Mouse (Mus musculus) brown adipose tissue, adult 24 weeks (tissue): ENCODE measurements around the gene Cacng7. TPM values are rescaled to one million over a fixed set of nuclear protein-coding genes. Genes with fewer than 3 reads are reported as not detected.

Experiments used
- H3K27ac ChIP-seq: fragments of 200-500 bp; replicated peaks from 2 replicates; pipeline ENCODE4 v1.5.1; 2012; ENCODE audit warnings: low read depth, mild to moderate bottlenecking, low read length
- H3K4me1 ChIP-seq: fragments of 200-500 bp; 2 replicates; pipeline ENCODE4 v1.6.1; 2012; ENCODE audit warnings: low read length, mixed read lengths; ENCODE audit not compliant: control insufficient read depth, insufficient read depth, insufficient read length
- H3K4me3 ChIP-seq: fragments of 200-500 bp; 2 replicates; pipeline ENCODE4 v1.5.1; 2012; ENCODE audit warnings: low read depth, mild to moderate bottlenecking, low read length, moderate library complexity; ENCODE audit not compliant: insufficient read depth
- polyA plus RNA-seq: library from polyadenylated mRNA; stranded (reverse); fragments of >200 nt; gene quantifications from 2 replicates; pipeline ENCODE4 v1.2.4, GENCODE M21; 2012; ENCODE audit not compliant: missing spikeins, insufficient read depth, insufficient read length

Cacng7 gene
- polyA plus RNA-seq, 1 experiment: 3.6 TPM

GRCm38 (mm10) chr7:3295321-3296110 is 37.2 kb upstream of the Cacng7 start:
- peaks cover 30% of the 10 kb centered on the region for H3K4me1 ChIP-seq
- H3K27ac ChIP-seq: peak overlapping the region; percentile 28; the same call in 1 of the 2 replicates
- H3K4me3 ChIP-seq: peak overlapping the region; percentile 19; the same call in 1 of the 2 replicates

- H3K4me1 ChIP-seq: peaks cover 36% of the 10 kb centered on the region
- H3K4me3 ChIP-seq: no peak overlapping the region
- no peak overlapping the region for H3K27ac ChIP-seq
Observed at GRCm38 (mm10) chr7:3296711-3297110, 36.0 kb upstream of the Cacng7 start.

GRCm38 (mm10) chr7:3299941-3300617 is 32.7 kb upstream of the Cacng7 start:
- H3K27ac ChIP-seq: peak overlapping the region; percentile 43
- no peak overlapping the region for H3K4me3 ChIP-seq
- H3K4me1 ChIP-seq: peaks cover 35% of the 10 kb centered on the region

GRCm38 (mm10) chr7:3300891-3301627 is 31.7 kb upstream of the Cacng7 start:
- peaks cover 31% of the 10 kb centered on the region for H3K4me1 ChIP-seq
- H3K4me3 ChIP-seq: no peak overlapping the region
- H3K27ac ChIP-seq: no peak overlapping the region; the same call in 1 of the 2 replicates

GRCm38 (mm10) chr7:3301628-3302555 is 30.9 kb upstream of the Cacng7 start:
- H3K27ac ChIP-seq: peak overlapping the region; percentile 19; the same call in 1 of the 2 replicates

GRCm38 (mm10) chr7:3302556-3303275 is 30.0 kb upstream of the Cacng7 start:
- peak overlapping the region; percentile 45 for H3K4me3 ChIP-seq
- peak overlapping the region; percentile 19; the same call in 1 of the 2 replicates for H3K27ac ChIP-seq
- H3K4me1 ChIP-seq: peaks cover 21% of the 10 kb centered on the region

More at GRCm38 (mm10) chr7:3301628-3302555, 30.9 kb upstream of the Cacng7 start:
- Histone ChIP-seq H3K4me3 (peak overlapping the region; percentile 45), H3K4me1 (peaks cover 25% of the 10 kb centered on the region)

- no peak overlapping the region for H3K27ac ChIP-seq
- peak overlapping the region; percentile 42 for H3K4me3 ChIP-seq
- peaks cover 17% of the 10 kb centered on the region for H3K4me1 ChIP-seq
Observed at GRCm38 (mm10) chr7:3303276-3303781, 29.4 kb upstream of the Cacng7 start.

GRCm38 (mm10) chr7:3303789-3304188 is 29.0 kb upstream of the Cacng7 start:
- H3K27ac ChIP-seq: no peak overlapping the region
- no peak overlapping the region for H3K4me3 ChIP-seq

GRCm38 (mm10) chr7:3304298-3304697 is 28.5 kb upstream of the Cacng7 start:
- Histone ChIP-seq H3K27ac (no peak overlapping the region), H3K4me3 (no peak overlapping the region), H3K4me1 (peaks cover 15% of the 10 kb centered on the region)

More at GRCm38 (mm10) chr7:3303789-3304188, 29.0 kb upstream of the Cacng7 start:
- peaks cover 15% of the 10 kb centered on the region for H3K4me1 ChIP-seq

GRCm38 (mm10) chr7:3306400-3306799 is 26.4 kb upstream of the Cacng7 start:
- peaks cover 3% of the 10 kb centered on the region; the same call in 1 of the 2 replicates for H3K4me1 ChIP-seq
- no peak overlapping the region for H3K27ac ChIP-seq
- H3K4me3 ChIP-seq: no peak overlapping the region

- Histone ChIP-seq H3K4me1 (no peaks in the 10 kb centered on the region), H3K4me3 (no peak overlapping the region), H3K27ac (no peak overlapping the region)
Observed at GRCm38 (mm10) chr7:3308646-3309045, 24.1 kb upstream of the Cacng7 start.

- H3K4me3 ChIP-seq: no peak overlapping the region
- H3K27ac ChIP-seq: no peak overlapping the region
- no peaks in the 10 kb centered on the region for H3K4me1 ChIP-seq
Observed at GRCm38 (mm10) chr7:3310233-3310632, 22.5 kb upstream of the Cacng7 start.

- Histone ChIP-seq H3K4me1 (no peaks in the 10 kb centered on the region), H3K4me3 (no peak overlapping the region), H3K27ac (no peak overlapping the region)
Observed at GRCm38 (mm10) chr7:3313571-3313970, 19.2 kb upstream of the Cacng7 start.
